Mouse (Mus musculus): Measurements from ENCODE around the gene Anapc2.

Anapc2 gene

DNA sequence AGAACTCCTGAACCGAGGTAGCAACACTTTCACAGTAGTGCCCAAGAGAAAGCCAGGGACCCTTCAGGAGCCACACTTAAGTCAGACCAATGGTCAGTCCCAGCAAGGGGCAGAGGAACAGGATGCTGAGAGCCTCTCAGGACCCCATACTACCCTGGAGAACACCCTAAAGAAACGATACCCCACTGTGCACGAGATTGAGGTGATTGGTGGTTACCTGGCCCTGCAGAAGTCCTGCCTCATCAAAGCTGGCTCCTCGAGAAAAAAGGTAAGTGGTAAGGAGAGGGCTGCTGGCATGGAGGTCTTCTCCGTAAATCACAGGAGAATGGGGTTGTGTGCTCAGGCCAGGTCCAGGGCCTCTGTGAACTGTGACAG lies 8.0 kb upstream of the Anapc2 start:
- in situ Hi-C loops (cut with MboI; ENCODE audit: low pct_unique_long_range_greater_than_20kb in 1 of 2, low sequenced_read_pairs in 2 of 2, unreplicated experiment in 1 of 2), result no loop called here

DNA sequence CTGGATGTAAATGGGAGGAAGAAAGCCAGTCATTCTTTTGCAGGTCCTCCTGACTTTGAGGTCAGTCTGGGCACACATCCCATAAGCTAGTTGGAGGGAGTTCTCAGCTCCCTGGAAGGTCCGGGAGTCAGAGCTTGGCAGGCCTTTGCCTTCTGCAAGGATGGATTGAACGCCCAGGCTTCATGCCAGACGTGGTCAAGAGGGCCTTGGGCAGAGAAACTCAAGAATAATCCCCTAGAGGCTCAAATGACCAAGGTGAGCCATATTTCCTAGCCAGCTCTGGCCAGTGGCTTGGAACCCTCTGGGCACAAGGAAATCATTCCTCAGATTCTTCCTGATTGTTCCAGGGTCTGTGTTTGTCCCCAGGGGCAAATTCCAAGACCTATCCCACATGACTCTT lies 7.4 kb upstream of the Anapc2 start:
- in situ Hi-C loops (cut with MboI; ENCODE audit: low pct_unique_long_range_greater_than_20kb in 1 of 2, low sequenced_read_pairs in 2 of 2, unreplicated experiment in 1 of 2), result loop anchor here in 1 of 2 experiments (5.0 kb wide), 1 partner anchor 67 kb away; the partner anchor contains the start of gene Man1b1

DNA sequence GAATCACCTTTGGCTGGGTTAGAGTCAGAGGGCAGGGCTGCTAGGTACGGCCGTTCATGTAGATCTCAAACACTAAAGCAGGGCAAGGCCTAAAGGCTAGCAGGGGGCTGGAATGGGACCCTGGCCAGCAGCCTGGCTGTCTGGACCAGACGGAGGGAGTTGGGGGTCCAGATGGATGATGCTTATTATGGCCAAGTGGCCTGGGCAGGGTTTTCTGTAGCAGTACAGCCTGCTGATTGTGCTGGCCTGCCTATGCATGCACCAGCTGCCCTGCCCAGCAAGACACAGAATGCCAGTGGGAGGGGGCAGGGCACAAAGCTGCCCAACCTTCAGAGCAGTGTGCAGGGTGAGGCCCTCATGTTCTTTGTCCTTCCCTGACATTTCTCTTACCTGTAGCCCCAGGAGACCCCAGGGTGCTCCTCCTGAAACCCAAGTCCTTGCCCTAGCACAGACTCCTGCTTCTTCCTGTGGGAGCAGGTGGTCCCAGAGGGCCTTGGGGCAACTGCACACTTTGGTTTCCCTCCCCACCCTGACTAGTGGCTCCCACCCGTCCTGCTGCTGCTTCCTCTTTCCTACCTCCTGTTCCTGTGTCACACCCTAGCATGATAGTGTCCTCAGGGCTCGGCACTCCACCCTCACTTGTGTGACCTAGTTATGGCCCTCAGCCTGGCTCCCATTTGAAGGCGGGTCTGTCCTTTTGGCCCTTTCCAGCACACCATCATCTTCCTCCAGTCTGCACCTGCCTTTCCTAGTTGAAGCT lies 6.2 kb upstream of the Anapc2 start:
- in situ Hi-C loops (cut with MboI; ENCODE audit: low pct_unique_long_range_greater_than_20kb in 1 of 2, low sequenced_read_pairs in 2 of 2, unreplicated experiment in 1 of 2), result loop anchor here in 1 of 2 experiments (5.0 kb wide), 1 partner anchor 66 kb away; the partner anchor contains the start of gene Man1b1

DNA sequence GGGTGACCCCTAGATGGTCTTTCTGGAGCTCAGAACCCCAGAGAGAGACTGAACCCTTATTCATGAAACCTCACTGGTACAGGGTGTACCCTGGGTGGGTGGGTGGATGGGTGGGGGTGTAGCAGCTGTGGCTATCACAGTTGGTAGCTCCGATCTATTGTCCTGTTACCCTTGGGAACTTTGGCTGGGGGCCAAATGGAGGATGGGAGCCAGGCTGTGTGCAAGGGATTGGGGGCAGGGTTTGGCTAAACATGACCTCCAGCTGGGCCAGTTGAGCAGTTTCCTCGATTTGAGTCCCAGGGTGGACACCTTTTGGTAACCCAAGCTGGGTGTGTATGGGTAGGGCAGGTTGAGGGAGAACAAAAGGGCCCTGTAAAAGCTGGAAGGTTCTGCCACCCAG lies 5.6 kb upstream of the Anapc2 start:
- in situ Hi-C loops (cut with MboI; ENCODE audit: low pct_unique_long_range_greater_than_20kb in 1 of 2, low sequenced_read_pairs in 2 of 2, unreplicated experiment in 1 of 2), result loop anchor here in 1 of 2 experiments (5.0 kb wide), 1 partner anchor 66 kb away; the partner anchor contains the start of gene Man1b1

DNA sequence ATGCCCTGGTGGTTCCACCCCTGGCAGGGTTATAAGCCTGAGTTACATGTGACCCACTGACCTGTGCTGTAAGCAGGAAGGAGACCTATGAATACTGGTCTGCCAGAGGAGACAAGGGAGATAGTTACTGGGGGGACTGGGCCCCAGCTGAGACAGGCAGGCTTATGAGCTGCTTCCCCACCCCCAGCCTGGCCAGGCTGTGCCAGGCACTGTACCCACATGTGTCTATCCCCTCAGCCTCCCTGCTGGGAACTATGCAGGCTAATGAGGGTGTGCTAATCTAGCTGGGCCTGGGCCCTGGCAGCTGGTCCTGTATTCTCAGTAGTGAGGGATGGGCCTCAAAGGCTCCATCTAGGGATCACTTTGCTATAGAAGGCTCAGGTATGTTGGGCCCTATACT lies 5.0 kb upstream of the Anapc2 start:
- in situ Hi-C loops (cut with MboI; ENCODE audit: low pct_unique_long_range_greater_than_20kb in 1 of 2, low sequenced_read_pairs in 2 of 2, unreplicated experiment in 1 of 2), result loop anchor here in 1 of 2 experiments (5.0 kb wide), 1 partner anchor 65 kb away; the partner anchor contains the start of gene Man1b1

DNA sequence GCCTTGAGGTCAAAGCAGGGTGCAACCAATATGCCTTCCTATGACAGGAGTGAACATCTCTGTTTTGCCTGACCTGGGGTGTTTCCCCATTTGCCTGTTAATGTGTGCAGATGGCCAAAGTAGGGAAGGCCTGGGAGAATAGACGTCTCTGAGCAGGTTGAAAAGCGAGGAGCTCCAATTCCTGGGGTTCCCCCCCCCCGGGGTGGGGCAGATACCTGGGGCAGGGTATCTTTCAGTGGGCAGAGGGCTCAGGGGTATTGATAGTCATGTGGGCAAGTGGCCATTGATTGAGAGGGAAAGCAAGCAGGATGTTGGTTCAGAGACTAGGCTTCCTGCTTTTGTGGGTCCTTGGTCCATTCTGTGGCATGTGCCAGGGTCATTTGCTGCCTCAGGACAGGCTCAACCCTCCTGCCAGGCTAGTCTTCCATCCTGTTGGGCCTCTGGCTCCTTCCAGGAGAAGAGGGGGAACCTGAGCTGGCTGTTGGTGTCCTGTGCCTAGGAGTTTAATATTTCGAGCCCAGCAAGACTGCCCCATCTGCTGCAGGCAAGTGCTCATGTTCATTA lies 4.5 kb upstream of the Anapc2 start:
- in situ Hi-C loops (cut with MboI; ENCODE audit: low pct_unique_long_range_greater_than_20kb in 1 of 2, low sequenced_read_pairs in 2 of 2, unreplicated experiment in 1 of 2), result loop anchor here in 1 of 2 experiments (5.0 kb wide), 1 partner anchor 64 kb away; the partner anchor contains the start of gene Man1b1

DNA sequence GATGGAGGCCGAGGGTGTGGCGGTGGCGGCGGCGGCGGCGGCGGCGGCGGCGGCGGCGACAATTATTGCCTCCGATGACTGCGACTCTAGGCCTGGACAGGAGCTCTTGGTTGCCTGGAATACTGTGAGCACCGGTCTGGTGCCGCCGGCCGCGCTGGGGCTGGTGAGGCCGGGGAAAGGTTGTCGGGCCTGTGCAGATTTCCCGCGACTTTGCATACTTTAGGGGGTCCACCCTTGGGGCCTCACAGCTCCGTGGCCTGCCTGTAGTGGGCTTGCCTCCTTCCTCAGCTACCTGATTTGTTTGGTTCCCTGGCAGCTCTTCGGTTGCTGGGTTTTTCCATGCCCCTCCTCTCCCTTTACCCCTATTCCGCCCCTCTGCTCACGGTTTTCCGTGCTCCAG lies 237 bp downstream of the Anapc2 start:
- in situ Hi-C loops (cut with MboI; ENCODE audit: low pct_unique_long_range_greater_than_20kb in 1 of 2, low sequenced_read_pairs in 2 of 2, unreplicated experiment in 1 of 2), result no loop called here

DNA sequence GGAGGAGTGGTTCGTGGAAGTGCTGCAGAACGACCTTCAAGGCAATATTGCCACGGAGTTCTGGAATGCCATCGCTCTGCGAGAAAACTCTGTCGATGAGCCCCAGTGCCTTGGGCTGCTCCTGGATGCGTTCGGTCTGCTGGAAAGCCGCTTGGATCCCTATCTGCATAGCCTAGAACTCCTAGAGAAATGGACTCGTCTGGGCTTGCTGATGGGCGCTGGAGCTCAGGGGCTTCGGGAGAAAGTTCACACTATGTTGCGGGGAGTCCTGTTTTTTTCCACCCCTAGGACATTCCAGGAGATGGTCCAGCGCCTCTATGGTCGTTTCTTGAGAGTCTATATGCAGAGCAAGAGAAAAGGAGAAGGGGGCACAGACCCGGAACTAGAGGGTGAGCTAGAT lies 732 bp downstream of the Anapc2 start:
- in situ Hi-C loops (cut with MboI; ENCODE audit: low pct_unique_long_range_greater_than_20kb in 1 of 2, low sequenced_read_pairs in 2 of 2, unreplicated experiment in 1 of 2), result no loop called here

DNA sequence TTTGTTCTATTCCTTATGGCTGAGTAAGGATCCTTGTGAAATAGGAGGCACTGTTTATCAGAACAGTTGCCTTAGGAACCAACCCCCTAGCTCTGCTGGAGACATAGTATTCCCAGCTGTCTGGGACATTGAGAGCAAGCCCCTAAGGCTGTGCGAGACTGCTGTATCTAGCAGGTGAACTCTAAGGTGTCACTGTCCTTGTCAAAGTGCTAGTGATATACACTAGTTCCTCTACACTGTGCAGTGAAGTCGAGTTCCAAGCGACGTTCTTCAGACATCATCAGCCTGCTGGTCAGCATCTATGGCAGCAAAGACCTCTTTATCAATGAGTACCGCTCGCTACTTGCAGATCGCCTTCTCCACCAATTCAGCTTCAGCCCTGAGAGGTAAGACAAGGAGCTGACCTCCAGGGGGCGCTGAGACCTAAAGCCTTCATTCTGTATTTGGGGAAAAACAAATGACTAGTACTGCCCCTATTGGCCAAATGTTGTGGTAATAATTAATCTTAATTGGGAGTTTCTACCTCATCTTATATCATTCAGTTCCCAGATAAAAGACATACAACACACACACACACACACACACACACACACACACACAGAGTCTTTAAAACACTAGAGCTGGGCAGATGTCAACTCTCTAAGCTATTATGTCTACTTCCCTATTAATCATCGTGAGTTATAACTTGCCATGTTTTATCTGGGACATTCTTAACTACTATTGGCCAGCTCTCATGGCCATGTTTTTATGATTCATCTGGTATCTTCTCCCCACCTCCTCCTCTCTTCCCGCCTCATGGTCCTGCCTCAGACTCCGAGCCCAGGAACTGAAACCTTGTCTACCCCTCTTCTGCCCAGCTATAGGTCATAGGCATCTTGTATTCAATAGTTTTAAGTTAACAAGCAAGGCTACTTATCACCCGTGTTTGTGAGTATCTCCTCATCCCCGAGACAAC lies 6.9 kb downstream of the Anapc2 start:
- in situ Hi-C loops (cut with MboI; ENCODE audit: low pct_unique_long_range_greater_than_20kb in 1 of 2, low sequenced_read_pairs in 2 of 2, unreplicated experiment in 1 of 2), result no loop called here

DNA sequence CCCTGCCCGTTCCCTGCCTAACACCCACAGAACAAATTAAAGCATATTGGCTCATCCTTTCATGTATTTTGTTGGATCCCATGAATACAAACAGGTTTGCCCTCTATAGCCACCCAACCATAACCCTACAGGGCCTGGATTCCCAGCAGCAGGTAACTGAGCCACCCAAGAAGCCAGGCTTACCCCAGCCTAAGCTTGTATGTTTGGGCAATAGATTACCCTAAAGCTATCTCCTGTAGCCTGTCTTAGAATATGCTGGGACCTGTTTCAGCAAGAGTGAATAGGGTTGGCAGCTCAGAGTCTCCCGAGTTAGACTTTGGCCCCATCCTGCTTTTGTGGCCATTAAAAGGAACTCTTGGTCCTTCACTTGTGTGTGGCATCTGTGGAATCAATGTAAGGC lies 13.3 kb downstream of the Anapc2 start:
- in situ Hi-C loops (cut with MboI; ENCODE audit: low pct_unique_long_range_greater_than_20kb in 1 of 2, low sequenced_read_pairs in 2 of 2, unreplicated experiment in 1 of 2), result no loop called here

DNA sequence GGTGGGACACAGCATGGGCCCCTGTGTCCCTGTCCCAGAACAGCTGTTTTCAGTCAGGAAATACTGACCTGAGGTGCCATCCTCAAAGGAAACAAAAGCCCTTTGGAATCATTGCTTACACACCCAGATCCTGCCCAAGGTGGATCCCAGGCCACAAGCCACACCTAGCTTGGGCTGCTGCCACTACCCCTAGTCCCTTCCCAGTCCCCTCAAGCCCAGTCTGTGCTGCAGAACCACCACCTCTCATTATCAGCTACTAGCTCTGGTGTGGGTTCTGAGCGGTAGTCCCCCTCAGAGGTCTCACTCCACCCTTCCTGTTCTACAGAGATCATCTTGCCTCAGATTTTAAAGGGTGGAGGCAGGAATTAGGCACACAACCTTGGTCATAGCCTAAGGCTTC lies 14.0 kb downstream of the Anapc2 start:
- in situ Hi-C loops (cut with MboI; ENCODE audit: low pct_unique_long_range_greater_than_20kb in 1 of 2, low sequenced_read_pairs in 2 of 2, unreplicated experiment in 1 of 2), result no loop called here

DNA sequence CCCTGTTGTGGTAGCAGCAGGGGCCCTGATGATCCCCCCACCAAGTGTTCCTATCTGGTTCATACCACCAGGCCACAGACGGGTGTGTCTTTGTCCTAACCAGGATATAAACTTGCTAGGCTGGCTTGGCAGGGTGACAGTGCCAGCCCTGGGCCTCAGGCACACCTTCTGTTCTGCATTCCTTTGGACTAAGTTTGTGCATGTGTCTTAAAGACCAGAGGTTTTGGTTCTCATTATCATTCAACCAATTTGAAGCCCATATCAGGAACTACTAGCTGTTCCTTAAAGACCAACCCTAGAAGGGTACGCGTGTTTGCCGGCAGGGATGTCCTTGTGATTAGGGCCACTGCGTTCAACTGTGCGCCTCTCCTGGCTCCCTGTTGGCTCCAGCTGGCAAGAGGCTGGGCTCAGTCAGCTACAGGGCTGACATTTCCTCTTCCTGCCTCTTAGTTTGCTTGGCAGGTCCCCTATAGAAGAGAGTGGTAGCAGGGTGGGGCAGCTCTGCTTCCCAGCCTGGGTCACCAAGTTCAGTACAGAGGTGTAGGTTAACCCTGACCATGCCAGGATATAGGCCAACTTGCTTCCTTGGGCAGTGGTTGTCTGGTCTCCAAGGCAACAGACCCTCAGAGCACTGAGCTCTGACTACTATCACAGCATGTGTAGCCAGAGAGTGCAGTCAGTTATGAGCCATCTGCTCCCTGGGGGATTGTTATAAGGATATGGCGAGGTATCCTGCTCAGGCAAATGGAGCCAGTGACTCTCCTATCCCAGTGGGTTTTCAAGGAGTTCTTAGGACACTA lies 14.8 kb downstream of the Anapc2 start:
- in situ Hi-C loops (cut with MboI; ENCODE audit: low pct_unique_long_range_greater_than_20kb in 1 of 2, low sequenced_read_pairs in 2 of 2, unreplicated experiment in 1 of 2), result no loop called here

DNA sequence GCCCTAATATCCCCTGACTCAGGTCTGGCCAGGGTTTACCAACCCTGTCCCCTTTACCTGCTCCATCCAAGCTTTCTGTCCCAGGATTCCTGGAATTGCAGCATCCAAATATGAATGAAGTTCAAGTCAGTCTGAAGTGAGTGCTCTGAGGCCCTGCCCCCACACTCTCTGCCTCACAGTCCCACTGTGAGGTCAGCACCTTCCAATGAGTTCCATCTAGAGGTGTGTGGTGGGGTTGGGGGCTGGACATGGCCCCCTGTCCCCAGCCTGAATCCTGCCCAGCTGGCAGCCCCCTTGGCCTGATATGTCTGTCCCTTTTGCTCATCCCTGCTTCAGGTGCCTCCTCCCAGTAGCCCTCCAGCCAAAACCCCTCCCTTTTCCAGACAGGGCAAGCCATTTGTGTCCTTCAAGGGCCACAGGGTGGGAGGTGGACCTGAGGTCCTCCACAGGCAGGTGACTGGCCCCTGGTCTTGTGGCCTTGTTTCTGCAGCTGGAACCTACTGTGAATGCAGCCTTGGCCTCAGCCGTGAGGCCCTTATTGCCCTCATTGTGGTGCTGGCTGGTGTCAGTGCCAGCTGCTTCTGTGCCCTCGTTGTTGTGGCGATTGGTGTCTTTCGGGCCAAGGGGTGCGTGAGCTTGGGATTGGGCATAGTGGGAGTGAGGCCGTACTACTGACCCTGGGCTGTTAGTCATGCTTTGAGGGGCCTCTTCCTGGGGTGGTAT lies 15.8 kb downstream of the Anapc2 start, which contains the start of gene Tmem210:
Gene Tmem210, plus strand, starts transcription at position 219 of the 723 bp plus-strand sequence.
- in situ Hi-C loops (cut with MboI; ENCODE audit: low pct_unique_long_range_greater_than_20kb in 1 of 2, low sequenced_read_pairs in 2 of 2, unreplicated experiment in 1 of 2), result no loop called here

DNA sequence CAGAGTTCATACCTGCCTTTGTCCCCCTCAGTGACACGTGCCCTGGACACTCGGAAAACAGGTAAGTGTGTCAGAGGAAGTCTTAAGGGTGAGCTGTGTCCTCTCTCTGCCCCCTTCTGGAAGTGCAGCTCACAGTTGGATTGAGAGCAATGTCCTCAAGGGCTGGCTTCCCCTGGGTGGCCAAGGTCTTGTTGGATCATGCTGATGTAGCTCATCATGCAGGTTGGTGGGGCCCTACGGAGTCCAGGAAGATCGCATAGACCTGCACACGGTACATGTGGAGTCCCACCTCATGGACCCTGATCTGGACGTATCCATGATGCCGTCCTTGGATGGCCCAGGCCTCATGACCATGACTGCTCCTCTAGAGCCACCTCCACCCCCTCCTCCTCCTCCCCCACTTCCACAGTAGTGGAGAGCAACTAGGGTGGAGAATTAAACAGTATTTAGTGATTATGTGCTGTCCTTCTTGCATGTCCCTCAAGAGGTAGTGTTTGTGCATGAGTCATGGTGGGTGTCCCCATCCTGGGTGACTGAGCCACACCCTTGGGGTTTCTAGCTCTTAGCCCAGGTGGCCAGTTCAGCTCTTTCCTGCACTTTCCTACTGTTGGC lies 16.6 kb downstream of the Anapc2 start:
- in situ Hi-C loops (cut with MboI; ENCODE audit: low pct_unique_long_range_greater_than_20kb in 1 of 2, low sequenced_read_pairs in 2 of 2, unreplicated experiment in 1 of 2), result no loop called here

DNA sequence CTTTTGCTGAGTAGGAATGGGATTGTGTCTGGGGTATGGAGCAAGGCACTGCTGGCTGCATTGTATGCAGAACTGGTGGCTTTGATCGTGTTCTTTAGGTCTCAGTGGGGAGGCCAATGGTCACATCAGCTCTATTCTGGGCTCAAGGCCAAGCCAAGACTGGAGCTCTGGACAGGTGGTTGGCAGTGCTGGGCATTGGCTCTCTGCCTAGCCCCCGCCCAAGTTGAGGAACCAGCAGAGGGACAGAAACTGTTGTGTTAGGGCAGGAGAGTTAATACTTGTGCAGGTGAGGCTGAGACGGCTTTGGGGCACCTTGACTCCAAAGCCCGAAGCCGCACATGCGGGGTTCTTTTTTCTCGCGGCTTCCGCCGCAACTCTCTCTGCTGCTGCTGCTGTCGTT lies 17.4 kb downstream of the Anapc2 start, which contains the start of gene Lrrc26:
Gene Lrrc26, plus strand, starts transcription at position 265 of the 400 bp plus-strand sequence.
- in situ Hi-C loops (cut with MboI; ENCODE audit: low pct_unique_long_range_greater_than_20kb in 1 of 2, low sequenced_read_pairs in 2 of 2, unreplicated experiment in 1 of 2), result no loop called here

DNA sequence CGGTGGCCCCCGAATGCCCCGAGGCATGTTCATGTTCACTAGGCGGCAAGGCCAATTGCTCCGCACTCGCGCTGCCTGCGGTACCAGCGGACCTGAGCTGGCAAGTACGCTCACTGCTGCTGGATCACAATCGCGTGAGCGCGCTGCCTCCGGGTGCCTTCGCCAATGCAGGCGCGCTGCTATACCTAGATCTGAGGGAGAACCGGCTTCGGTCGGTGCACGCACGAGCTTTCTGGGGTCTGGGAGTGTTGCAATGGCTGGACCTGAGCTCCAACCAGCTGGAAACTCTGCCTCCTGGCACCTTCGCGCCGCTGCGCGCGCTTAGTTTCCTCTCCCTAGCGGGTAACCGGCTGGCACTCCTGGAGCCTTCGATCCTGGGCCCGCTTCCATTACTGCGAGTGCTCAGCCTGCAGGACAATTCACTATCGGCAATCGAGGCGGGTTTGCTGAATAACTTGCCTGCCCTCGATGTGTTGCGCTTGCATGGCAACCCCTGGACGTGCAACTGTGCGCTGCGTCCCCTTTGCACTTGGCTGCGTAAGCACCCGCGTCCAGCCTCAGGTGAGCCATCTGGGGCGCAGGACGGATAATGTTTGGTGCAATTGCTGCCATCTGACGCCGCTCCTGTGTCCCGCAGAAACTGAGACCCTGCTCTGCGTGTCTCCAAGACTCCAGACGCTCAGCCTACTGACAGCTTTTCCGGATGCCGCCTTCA lies 18.0 kb downstream of the Anapc2 start:
- in situ Hi-C loops (cut with MboI; ENCODE audit: low pct_unique_long_range_greater_than_20kb in 1 of 2, low sequenced_read_pairs in 2 of 2, unreplicated experiment in 1 of 2), result no loop called here

DNA sequence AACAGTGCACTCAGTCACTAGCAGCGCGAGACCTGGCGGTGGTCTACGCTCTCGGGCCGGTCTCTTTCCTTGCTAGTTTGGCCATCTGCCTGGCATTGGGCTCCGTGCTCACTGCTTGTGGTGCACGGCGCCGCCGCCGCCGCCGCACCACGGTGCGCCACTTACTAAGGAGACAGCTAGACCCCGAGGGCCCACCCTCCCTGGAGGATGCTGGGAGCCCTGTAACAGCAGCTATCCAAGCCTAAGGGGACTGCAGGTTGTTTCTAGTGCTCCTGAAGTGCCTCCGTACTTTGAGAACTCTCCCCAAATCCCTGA lies 18.5 kb downstream of the Anapc2 start:
- in situ Hi-C loops (cut with MboI; ENCODE audit: low pct_unique_long_range_greater_than_20kb in 1 of 2, low sequenced_read_pairs in 2 of 2, unreplicated experiment in 1 of 2), result no loop called here
